Mouse (Mus musculus) liver, embryonic 14.5 days (tissue): ENCODE data around the gene Gm13119. TPM values are rescaled to one million over a fixed set of nuclear protein-coding genes. Genes with fewer than 3 reads are reported as not detected.
"Not testable (repeated sequence)": the region's sequence is repeated elsewhere in the genome, so short reads cannot be mapped to it uniquely, and the experiment has no call there.

Source experiments
- ATAC-seq: fragments of 200-750 bp; cut with Nextera tagmentation; 2 replicates; pipeline ENCODE4 v1.8.0; 2017; ENCODE audit warnings: moderate number of reproducible peaks, mild to moderate bottlenecking, moderate library complexity; ENCODE audit not compliant: insufficient read depth
- DNase-seq, 3 experiments: peaks; one replicate each; pipeline ENCODE4 v3.0.0-alpha.2; 2012 to 2013; ENCODE audit warnings: low read depth in 3 of 3, low spot score in 3 of 3
- H3K27ac ChIP-seq: fragments of 300-500 bp; sonication (generic); 2 replicates; pipeline ENCODE4 v1.5.1; 2014; ENCODE audit warnings: moderate library complexity, mild to moderate bottlenecking, control low read depth, inconsistent platforms
- H3K27me3 ChIP-seq: fragments of 300-500 bp; sonication (generic); 2 replicates; pipeline ENCODE4 v1.6.1; 2014; ENCODE audit warnings: mild to moderate bottlenecking, low read length, moderate library complexity; ENCODE audit not compliant: control insufficient read depth, insufficient read depth
- H3K36me3 ChIP-seq: fragments of 300-500 bp; sonication (generic); replicated peaks from 2 replicates; pipeline ENCODE4 v1.6.1; 2014; ENCODE audit warnings: low read depth; ENCODE audit not compliant: control insufficient read depth, insufficient read depth
- H3K4me1 ChIP-seq, 2 experiments: fragments of 200-500 bp in 1 of 2; fragments of 300-500 bp in 1 of 2; sonication (generic) in 1 of 2; replicated peaks; 2 replicates each; pipeline ENCODE4 v1.6.1; 2012 to 2014; ENCODE audit warnings: antibody characterized with exemption in 1 of 2, inconsistent platforms in 1 of 2, low read length in 1 of 2; ENCODE audit not compliant: control insufficient read depth in 2 of 2, insufficient read depth in 2 of 2
- H3K4me2 ChIP-seq: fragments of 300-500 bp; sonication (generic); 2 replicates; pipeline ENCODE4 v1.6.1; 2014; ENCODE audit warnings: low read depth, mild to moderate bottlenecking, control low read depth, moderate library complexity
- H3K4me3 ChIP-seq, 2 experiments: fragments of 200-500 bp in 1 of 2; fragments of 300-500 bp in 1 of 2; sonication (generic) in 1 of 2; 2 replicates each; pipeline ENCODE4 v1.5.1; 2012 to 2014; ENCODE audit warnings: low read depth in 2 of 2, low read length in 2 of 2, mild to moderate bottlenecking in 2 of 2, control low read depth in 1 of 2, inconsistent platforms in 1 of 2, moderate library complexity in 1 of 2; ENCODE audit not compliant: insufficient read depth in 1 of 2
- H3K9ac ChIP-seq: fragments of 300-500 bp; sonication (generic); replicated peaks from 2 replicates; pipeline ENCODE4 v1.6.1; 2014; ENCODE audit warnings: mild to moderate bottlenecking, control low read depth, moderate library complexity
- H3K9me3 ChIP-seq: fragments of 300-500 bp; sonication (generic); 2 replicates; pipeline ENCODE4 v1.6.1; 2016; ENCODE audit warnings: low read length, mixed read lengths; ENCODE audit not compliant: control insufficient read depth
- CTCF ChIP-seq: IDR thresholded peaks from 2 replicates; pipeline ENCODE4 v1.5.1; 2016; ENCODE audit warnings: antibody characterized with exemption, low read depth, control low read depth
- EP300 ChIP-seq: IDR thresholded peaks from 2 replicates; pipeline ENCODE4 v1.6.1; 2016; ENCODE audit warnings: antibody characterized with exemption, low read depth
- WGBS: fragments of 180-500 bp; shearing (Covaris S2); extraction: QIAGEN DNeasy Blood & Tissue Kit; methylation state at CpG from one replicate; pipeline ENCODE4 v1.1.7; 2014; ENCODE audit not compliant: insufficient replicate concordance; 5-methylcytosine and 5-hydroxymethylcytosine counted together
- polyA plus RNA-seq, 2 experiments: library from polyadenylated mRNA; depleted of rRNA in 1 of 2; stranded (reverse) in 1 of 2; unstranded in 1 of 2; fragments of >200 nt; fragmentation: Nextera tagmentation in 1 of 2; extraction: Ambion mirVana in 1 of 2; gene quantifications; 2 replicates each; pipeline versions ENCODE4 v1.2.1 to v1.2.3; 2012 to 2014

Gm13119 gene
- polyA plus RNA-seq (2012; rRNA removed) (not detected in 2 replicates), polyA plus RNA-seq (2014; fragmentation: Nextera tagmentation; extraction: Ambion mirVana) (not detected in 2 replicates)

GRCm38 (mm10) chr4:144357642-144358041, at the start of gene Gm13119:
TSS of gene Gm13119 (plus strand) at chr4:144357942.
- H3K4me2 ChIP-seq, H3K27me3 ChIP-seq, DNase-seq, H3K27ac ChIP-seq, ATAC-seq, H3K4me3 ChIP-seq, H3K4me1 ChIP-seq, H3K36me3 ChIP-seq, H3K9me3 ChIP-seq, H3K9ac ChIP-seq: not testable (repeated sequence)
- 66% methylated on average over 3 of the region's 3 CpGs for WGBS

DNA sequence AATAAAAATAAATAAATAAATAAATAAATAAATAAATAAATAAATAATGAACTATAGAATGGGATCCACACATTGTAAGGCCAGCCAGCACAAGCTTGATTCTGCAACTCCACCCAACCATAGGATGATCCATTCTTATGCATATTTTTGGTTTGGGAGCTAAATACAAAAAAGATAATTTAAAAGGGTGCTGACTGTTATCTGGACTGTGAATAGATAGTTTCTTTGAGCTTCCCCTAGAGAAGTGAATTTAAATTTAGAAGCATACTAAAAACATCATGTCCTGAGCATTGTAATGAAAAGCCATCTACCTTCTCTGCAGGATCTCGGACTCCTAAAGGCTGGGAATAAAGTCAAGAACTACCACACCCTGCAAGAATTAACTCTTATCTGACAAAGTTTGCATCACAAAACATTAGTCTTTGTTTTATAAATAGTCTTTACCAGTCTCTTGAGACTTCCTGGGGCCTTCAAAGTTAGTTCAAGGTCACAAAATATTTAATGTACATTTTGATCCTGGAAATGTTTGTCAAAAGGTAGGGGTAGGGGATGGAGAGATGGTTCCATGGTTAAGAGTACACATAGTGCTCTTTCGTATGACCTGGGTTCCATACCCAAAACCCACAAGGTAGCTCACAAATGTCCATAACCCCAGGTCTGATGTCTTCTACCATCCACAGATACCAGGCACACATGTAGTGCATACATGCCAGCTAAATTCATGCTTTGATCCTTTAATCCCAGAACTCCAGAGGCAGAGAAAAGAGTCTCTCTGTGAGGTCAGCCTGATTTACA, 44.9 kb upstream of the Gm13119 start:
- H3K4me3 ChIP-seq, H3K9me3 ChIP-seq, H3K4me2 ChIP-seq, H3K36me3 ChIP-seq, H3K27me3 ChIP-seq, H3K27ac ChIP-seq, ATAC-seq, H3K9ac ChIP-seq, DNase-seq, H3K4me1 ChIP-seq: not testable (repeated sequence)
- WGBS = 58% methylated on average over 2 of the region's 2 CpGs

- H3K4me3 ChIP-seq, H3K9me3 ChIP-seq, H3K9ac ChIP-seq, ATAC-seq, H3K4me1 ChIP-seq, H3K27ac ChIP-seq, H3K36me3 ChIP-seq, H3K4me2 ChIP-seq, H3K27me3 ChIP-seq, DNase-seq: not testable (repeated sequence)
- 35% methylated on average over 4 of the region's 4 CpGs for WGBS
Measured at GRCm38 (mm10) chr4:144329949-144330348, 27.8 kb upstream of the Gm13119 start, which contains the start of gene Gm13128. TSS of gene Gm13128 (plus strand) at chr4:144330249.

- not testable (repeated sequence) for ATAC-seq, H3K27ac ChIP-seq, DNase-seq, H3K4me2 ChIP-seq, H3K4me3 ChIP-seq, H3K36me3 ChIP-seq, H3K4me1 ChIP-seq, H3K27me3 ChIP-seq, H3K9me3 ChIP-seq, H3K9ac ChIP-seq
- 58% methylated on average over 2 of the region's 3 CpGs for WGBS
Measured at GRCm38 (mm10) chr4:144335856-144336255, 21.9 kb upstream of the Gm13119 start.

DNA sequence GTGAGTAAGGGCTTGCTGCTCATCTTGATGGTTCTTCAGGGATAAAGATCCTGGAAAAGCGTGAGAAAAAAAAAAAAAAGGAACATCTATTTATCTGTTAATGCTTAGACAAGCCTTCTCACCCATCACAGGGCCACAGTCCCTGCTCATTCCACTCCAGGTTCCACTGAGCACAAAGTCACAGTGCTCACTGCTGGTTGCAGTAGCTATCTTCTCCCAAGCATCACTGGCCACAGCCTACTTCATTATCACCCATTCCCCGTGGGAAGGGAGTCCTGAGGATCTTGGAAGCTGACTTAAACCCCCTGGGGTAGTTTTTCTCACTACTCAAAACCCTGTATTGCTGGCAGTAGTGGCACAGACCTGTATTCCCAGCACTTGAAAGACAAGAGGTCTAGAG, 20.2 kb downstream of the Gm13119 start, which contains the start of gene Pramef20:
Gene Pramef20 (minus strand): TSS at position 23 of the 400 bp plus-strand sequence.
- 29% methylated on average over 2 of the region's 2 CpGs for WGBS
- H3K4me1 ChIP-seq = no peaks in the 10 kb centered on the region
- no peaks in the 10 kb centered on the region for H3K27me3 ChIP-seq
- H3K9me3 ChIP-seq = no peaks in the 10 kb centered on the region; the same call in 1 of the 2 replicates
- no peaks in the 10 kb centered on the region for H3K36me3 ChIP-seq
- H3K27ac ChIP-seq = no peak within 1 kb of the TSS
- ATAC-seq = no peak
- no peak within 1 kb of the TSS for H3K9ac ChIP-seq
- H3K4me3 ChIP-seq = no peak within 1 kb of the TSS
- TF ChIP-seq EP300 (no peak), CTCF (no peak)
- H3K4me2 ChIP-seq = no peak within 1 kb of the TSS
- DNase-seq = no peak
